ENCODE assay signal across 11 mouse cellular contexts in genomic region chr11:62642023-62642844, GRCm38 (mm10). TPM values are rescaled to one million over a fixed set of nuclear protein-coding genes. Genes with fewer than 3 reads are reported as not detected.
A peak's percentile ranks its signal among the peaks of the same experiment; 100 is the strongest.
DNase-seq lines count a peak whose midpoint lies in the region; ATAC-seq and TF ChIP-seq lines count a peak whose summit lies in the region.
"Had no signal": no experiment of that assay in that cellular context is flagged by ENCODE, and none has a peak within 500 bp of the region (broad histone marks: within the 10 kb centered on the region; RNA-seq: fewer than 3 reads in every experiment).

No protein-coding gene starts in this region.

- DNase-seq in heart, adult 9 months (ENCODE audit: low spot score in 2 of 2) = no peak
- DNase-seq in midbrain, postnatal 0 days (ENCODE audit: low spot score) = no peak
- DNase-seq in midbrain, embryonic 10.5 days (ENCODE audit: low spot score) = no peak
- peak; percentile 20 for DNase-seq in heart, postnatal 4 days
- DNase-seq in spleen, postnatal 14 days (ENCODE audit: low spot score in 2 of 2) = no peak
- DNase-seq: layer of hippocampus, postnatal 36 days; liver, embryonic 13.5 days; thymus, adult 18-20 months had no signal

- H3K36me3 ChIP-seq in heart, embryonic 12.5 days = no peaks in the 10 kb centered on the region; the same call in 1 of the 2 replicates
- H3K36me3 ChIP-seq in midbrain, postnatal 0 days (ENCODE audit: insufficient read depth, low read length) = no peaks in the 10 kb centered on the region
- H3K36me3 ChIP-seq in midbrain, embryonic 10.5 days = peaks cover 11% of the 10 kb centered on the region; the same call in 1 of the 2 replicates
- H3K36me3 ChIP-seq in small intestine, adult 2 months (ENCODE audit: control insufficient read depth, insufficient read depth, low read length) = peaks cover 2% of the 10 kb centered on the region
- H3K36me3 ChIP-seq: liver, embryonic 13.5 days had no signal

- H3K27me3 ChIP-seq in heart, embryonic 12.5 days (replicated peaks) = no peaks in the 10 kb centered on the region
- no peaks in the 10 kb centered on the region for H3K27me3 ChIP-seq in midbrain, postnatal 0 days (ENCODE audit: insufficient read depth, low read length)
- H3K27me3 ChIP-seq in midbrain, embryonic 10.5 days (ENCODE audit: low read depth, poor library complexity, severe bottlenecking) = 0 out of 2 replicates have a peak, but pooled peaks cover 3% of the 10 kb centered on the region
- H3K27me3 ChIP-seq in small intestine, adult 2 months (ENCODE audit: control insufficient read depth, insufficient read depth, low read length) = no peaks in the 10 kb centered on the region
- H3K27me3 ChIP-seq: liver, embryonic 13.5 days had no signal

- peak overlapping the region; percentile 95 for H3K27ac ChIP-seq in heart, embryonic 12.5 days (ENCODE audit: poor library complexity, severe bottlenecking)
- no peak overlapping the region for H3K27ac ChIP-seq in midbrain, postnatal 0 days (ENCODE audit: low read depth, low read length)
- no peak overlapping the region; the same call in 1 of the 2 replicates for H3K27ac ChIP-seq in midbrain, embryonic 10.5 days (replicated peaks)
- peak overlapping the region; percentile 46; the same call in 1 of the 2 replicates for H3K27ac ChIP-seq in small intestine, adult 2 months (ENCODE audit: insufficient read depth, low read depth, low read length)
- H3K27ac ChIP-seq: liver, embryonic 13.5 days had no signal

- H3K9me3 ChIP-seq in heart, embryonic 12.5 days (replicated peaks) = no peaks in the 10 kb centered on the region
- no peaks in the 10 kb centered on the region for H3K9me3 ChIP-seq in midbrain, postnatal 0 days (ENCODE audit: low read length)
- H3K9me3 ChIP-seq in midbrain, embryonic 10.5 days (replicated peaks) = no peaks in the 10 kb centered on the region
- H3K9me3 ChIP-seq: liver, embryonic 13.5 days had no signal

- no peak for ATAC-seq in heart, embryonic 12.5 days (ENCODE audit: insufficient number of reproducible peaks, low FRiP score)
- ATAC-seq in midbrain, postnatal 0 days (ENCODE audit: low FRiP score) = no peak
- ATAC-seq: forebrain, embryonic 14.5 days had no signal

- peak overlapping the region; percentile 37 for H3K4me2 ChIP-seq in heart, embryonic 12.5 days
- H3K4me2 ChIP-seq in midbrain, postnatal 0 days (ENCODE audit: low read depth, low read length, poor library complexity, severe bottlenecking) = no peak overlapping the region
- H3K4me2 ChIP-seq: liver, embryonic 13.5 days had no signal

- H3K9ac ChIP-seq in heart, embryonic 12.5 days = peak overlapping the region; percentile 54
- H3K9ac ChIP-seq in midbrain, postnatal 0 days (replicated peaks; ENCODE audit: low read length, poor library complexity, severe bottlenecking) = 0 out of 2 replicates have a peak overlapping the region, but pooled peaks have one; percentile 19
- H3K9ac ChIP-seq: liver, embryonic 13.5 days had no signal

- TF ChIP-seq POLR2A in small intestine, adult 2 months (IDR thresholded peaks at IDR 0.05; ENCODE audit: low read depth, low read length) = no peak

- H3K4me3 ChIP-seq in heart, embryonic 12.5 days = no peak overlapping the region
- no peak overlapping the region for H3K4me3 ChIP-seq in midbrain, postnatal 0 days (ENCODE audit: low read depth, low read length)
- no peak overlapping the region for H3K4me3 ChIP-seq in midbrain, embryonic 10.5 days
- no peak overlapping the region for H3K4me3 ChIP-seq in small intestine, adult 2 months (ENCODE audit: low read depth, low read length)
- H3K4me3 ChIP-seq: liver, embryonic 13.5 days had no signal

- no peak for TF ChIP-seq CTCF in midbrain, postnatal 0 days (IDR thresholded peaks at IDR 0.05)
- TF ChIP-seq CTCF in small intestine, adult 2 months (IDR thresholded peaks at IDR 0.05; ENCODE audit: extremely low read depth, insufficient read length, insufficient replicate concordance, low read depth, low read length) = no peak

- H3K4me1 ChIP-seq in heart, embryonic 12.5 days (replicated peaks) = peaks cover 96% of the 10 kb centered on the region
- peaks cover 26% of the 10 kb centered on the region for H3K4me1 ChIP-seq in midbrain, postnatal 0 days (ENCODE audit: insufficient read depth, low read length)
- peaks cover 73% of the 10 kb centered on the region for H3K4me1 ChIP-seq in midbrain, embryonic 10.5 days
- peaks cover 48% of the 10 kb centered on the region for H3K4me1 ChIP-seq in small intestine, adult 2 months (ENCODE audit: control insufficient read depth, insufficient read depth, insufficient read length, low read length)

- WGBS in heart, embryonic 12.5 days = 37% methylated on average over 11 of the region's 11 CpGs
- WGBS in midbrain, postnatal 0 days = 63% methylated on average over 11 of the region's 11 CpGs
- 73% methylated on average over 11 of the region's 11 CpGs for WGBS in midbrain, embryonic 10.5 days
- WGBS in small intestine, adult 2 months = 42% methylated on average over 11 of the region's 11 CpGs

RNA-seq across cellular contexts. Expression of gene Lrrc75a, which starts 6.1 kb away (rescaled TPM):
- polyA plus RNA-seq in heart, embryonic 12.5 days (2016; fragmentation: Nextera tagmentation; extraction: Ambion mirVana) = 18.6 and 19.6 TPM in 2 replicates
- total RNA-seq in midbrain, postnatal 0 days (2014; rRNA removed) = 23.3 and 25.9 TPM in 2 replicates
- 6.9 and 7.4 TPM in 2 replicates for polyA plus RNA-seq in midbrain, postnatal 0 days (2015; fragmentation: Nextera tagmentation; extraction: Ambion mirVana)
- polyA plus RNA-seq in midbrain, embryonic 10.5 days (2016; fragmentation: Nextera tagmentation; extraction: Ambion mirVana) = 10.6 and 10.8 TPM in 2 replicates
- total RNA-seq in heart, postnatal 4 days (2021) = 10 to 100 TPM; 15.7 to 16.5 TPM
- 40.6 and 109 TPM in 2 replicates for polyA plus RNA-seq in small intestine, adult 2 months (2012; rRNA removed)

RNA-seq across cellular contexts. Expression of gene Mmgt2, which starts 6.2 kb away (rescaled TPM):
- polyA plus RNA-seq in heart, embryonic 12.5 days (2016; fragmentation: Nextera tagmentation; extraction: Ambion mirVana) = 51.0 and 58.3 TPM in 2 replicates
- total RNA-seq in midbrain, postnatal 0 days (2014; rRNA removed) = 24.0 and 58.3 TPM in 2 replicates
- polyA plus RNA-seq in midbrain, postnatal 0 days (2015; fragmentation: Nextera tagmentation; extraction: Ambion mirVana) = 22.7 and 23.4 TPM in 2 replicates
- 38.7 and 40.9 TPM in 2 replicates for polyA plus RNA-seq in midbrain, embryonic 10.5 days (2016; fragmentation: Nextera tagmentation; extraction: Ambion mirVana)
- total RNA-seq in heart, postnatal 4 days (2021) = 10 to 100 TPM; 18.5 to 20.9 TPM
- 20.0 and 26.4 TPM in 2 replicates for polyA plus RNA-seq in small intestine, adult 2 months (2012; rRNA removed)

Comparison
In these comparisons a context has a peak if more than half of its experiments do, and no peak if none do; other contexts are left out.
1. H3K27ac ChIP-seq: peak in heart, embryonic 12.5 days (single experiment) and small intestine, adult 2 months (single experiment); none in midbrain, postnatal 0 days (single experiment) and midbrain, embryonic 10.5 days (single experiment).